Mouse (Mus musculus): Measurements from ENCODE around the gene Gna15.

- TF ChIP-seq CTCF (IDR thresholded peaks at IDR 0.05; ENCODE audit: borderline replicate concordance, insufficient read depth, low read length) (no peak), POLR2A (IDR thresholded peaks at IDR 0.05; ENCODE audit: low read depth, low read length) (no peak)
Observed at GRCm38 (mm10) chr10:81501863-81502262, 22.2 kb downstream of the Gna15 start.
